Mouse (Mus musculus) heart, adult 18-20 months (tissue): ENCODE results near the gene Tfec. TPM values are rescaled to one million over a fixed set of nuclear protein-coding genes. Genes with fewer than 3 reads are reported as not detected.
A peak's percentile ranks its signal among the peaks of the same experiment; 100 is the strongest.

Experiments
- DNase-seq, 2 experiments: peaks; one replicate each; pipeline ENCODE4 v3.0.0; 2021 to 2022; ENCODE audit warnings: mixed read lengths in 1 of 2
- long read RNA-seq, 2 experiments: library from polyadenylated mRNA; stranded (forward); transcript quantifications; one replicate each; pipeline ENCODE4 v2.0.0; 2021
- total RNA-seq, 2 experiments: library from RNA; stranded (reverse); gene quantifications; 2 replicates each; pipeline ENCODE4 v1.2.3; 2021

Gene Tfec
- total RNA-seq: under 1 TPM; 0.28 to 0.42 TPM
- long read RNA-seq, experiment 1: 0 reads
- long read RNA-seq, experiment 2: 0 reads

GRCm38 (mm10) chr6:16898251-16898862, at the start of gene Tfec:
Gene Tfec, minus strand, starts transcription at chr6:16898441.
- no peak for DNase-seq

GRCm38 (mm10) chr6:16947837-16948236, 49.6 kb upstream of the Tfec start:
- no peak for DNase-seq

- DNase-seq: peak in 1 of 2 experiments; percentile 14
Observed at GRCm38 (mm10) chr6:16943513-16943912, 45.3 kb upstream of the Tfec start.

GRCm38 (mm10) chr6:16942433-16942832, 44.2 kb upstream of the Tfec start:
- DNase-seq: no peak

- DNase-seq: no peak
Observed at GRCm38 (mm10) chr6:16931059-16931458, 32.8 kb upstream of the Tfec start.

GRCm38 (mm10) chr6:16920111-16920656, 21.9 kb upstream of the Tfec start:
- no peak for DNase-seq

- DNase-seq: peak in 1 of 2 experiments; percentile 14
Observed at GRCm38 (mm10) chr6:16891819-16892218, 6.4 kb downstream of the Tfec start.

GRCm38 (mm10) chr6:16883537-16884307, 14.5 kb downstream of the Tfec start:
- no peak for DNase-seq

- no peak for DNase-seq
Observed at GRCm38 (mm10) chr6:16874021-16874542, 24.2 kb downstream of the Tfec start.

GRCm38 (mm10) chr6:16870067-16870466, 28.2 kb downstream of the Tfec start:
- no peak for DNase-seq

GRCm38 (mm10) chr6:16868314-16868713, 29.9 kb downstream of the Tfec start:
- DNase-seq: no peak

GRCm38 (mm10) chr6:16862753-16863508, 35.3 kb downstream of the Tfec start:
- DNase-seq: no peak

- no peak for DNase-seq
Observed at GRCm38 (mm10) chr6:16862050-16862449, 36.2 kb downstream of the Tfec start.

GRCm38 (mm10) chr6:16855879-16856545, 42.2 kb downstream of the Tfec start:
- no peak for DNase-seq

- DNase-seq: no peak
Observed at GRCm38 (mm10) chr6:16854977-16855376, 43.3 kb downstream of the Tfec start.

GRCm38 (mm10) chr6:16846521-16846920, 51.7 kb downstream of the Tfec start:
- no peak for DNase-seq

- DNase-seq: no peak
Observed at GRCm38 (mm10) chr6:16835631-16836030, 62.6 kb downstream of the Tfec start.

GRCm38 (mm10) chr6:16828304-16828703, 69.9 kb downstream of the Tfec start:
- DNase-seq: no peak

GRCm38 (mm10) chr6:16821985-16822384, 76.3 kb downstream of the Tfec start:
- no peak for DNase-seq

- no peak for DNase-seq
Observed at GRCm38 (mm10) chr6:16806302-16806701, 91.9 kb downstream of the Tfec start.

- peak in 1 of 2 experiments; percentile 2 for DNase-seq
Observed at GRCm38 (mm10) chr6:16797669-16798068, 100.6 kb downstream of the Tfec start.

GRCm38 (mm10) chr6:16796914-16797313, 101.3 kb downstream of the Tfec start:
- no peak for DNase-seq
